Mouse (Mus musculus): ENCODE data around the gene Focad. TPM values are rescaled to one million over a fixed set of nuclear protein-coding genes. Genes with fewer than 3 reads are reported as not detected.

Gene Focad
- total and polyA plus RNA-seq, 2 experiments from 2014 or later = 5.0 to 13.2 TPM

- H3K9ac ChIP-seq (replicated peaks; ENCODE audit: low read depth, low read length) = no peak overlapping the region
Measured at GRCm38 (mm10) chr4:88338130-88338529, 243.7 kb downstream of the Focad start.

GRCm38 (mm10) chr4:88344468-88344867 lies 250.0 kb downstream of the Focad start:
- Histone ChIP-seq H3K27me3 (ENCODE audit: control insufficient read depth, insufficient read depth, low read length) (no peaks in the 10 kb centered on the region), H3K4me2 (ENCODE audit: low read depth, low read length) (no peak overlapping the region), H3K9me3 (replicated peaks; ENCODE audit: control insufficient read depth, low read length) (no peaks in the 10 kb centered on the region), H3K4me1 (ENCODE audit: control insufficient read depth, insufficient read depth) (no peaks in the 10 kb centered on the region), H3K4me3 (ENCODE audit: low read depth, low read length) (no peak overlapping the region), H3K9ac (replicated peaks; ENCODE audit: low read depth, low read length) (no peak overlapping the region), H3K27ac (ENCODE audit: low read depth) (no peak overlapping the region), H3K36me3 (replicated peaks; ENCODE audit: control insufficient read depth, insufficient read depth, low read length) (no peaks in the 10 kb centered on the region)
- WGBS = 87% methylated on average over 11 of the region's 11 CpGs
- no peak for DNase-seq (ENCODE audit: low spot score)
- no peak for ATAC-seq (ENCODE audit: insufficient read depth, low read depth)
- TF ChIP-seq EP300 (IDR thresholded peaks at IDR 0.05; ENCODE audit: low read depth) (no peak), CTCF (IDR thresholded peaks at IDR 0.05; ENCODE audit: low read depth) (no peak)

More at GRCm38 (mm10) chr4:88338130-88338529, 243.7 kb downstream of the Focad start:
- no peak overlapping the region for H3K4me2 ChIP-seq (ENCODE audit: low read depth, low read length)
- ATAC-seq (ENCODE audit: insufficient read depth, low read depth) (no peak), DNase-seq (ENCODE audit: low spot score) (no peak)
- H3K4me3 ChIP-seq (ENCODE audit: low read depth, low read length) = no peak overlapping the region
- WGBS = 78% methylated on average over 5 of the region's 5 CpGs
- TF ChIP-seq CTCF (IDR thresholded peaks at IDR 0.05; ENCODE audit: low read depth) (no peak), EP300 (IDR thresholded peaks at IDR 0.05; ENCODE audit: low read depth) (no peak)
- H3K36me3 ChIP-seq (replicated peaks; ENCODE audit: control insufficient read depth, insufficient read depth, low read length) = no peaks in the 10 kb centered on the region
- H3K27ac ChIP-seq (ENCODE audit: low read depth) = no peak overlapping the region
- H3K4me1 ChIP-seq (ENCODE audit: control insufficient read depth, insufficient read depth) = no peaks in the 10 kb centered on the region
- H3K9me3 ChIP-seq (replicated peaks; ENCODE audit: control insufficient read depth, low read length) = no peaks in the 10 kb centered on the region
- no peaks in the 10 kb centered on the region for H3K27me3 ChIP-seq (ENCODE audit: control insufficient read depth, insufficient read depth, low read length)

GRCm38 (mm10) chr4:88345065-88345464 lies 250.6 kb downstream of the Focad start:
- H3K4me1 ChIP-seq (ENCODE audit: control insufficient read depth, insufficient read depth) = no peaks in the 10 kb centered on the region
- no peak for DNase-seq (ENCODE audit: low spot score)
- H3K4me2 ChIP-seq (ENCODE audit: low read depth, low read length) = no peak overlapping the region
- H3K27me3 ChIP-seq (ENCODE audit: control insufficient read depth, insufficient read depth, low read length) = no peaks in the 10 kb centered on the region
- H3K9ac ChIP-seq (replicated peaks; ENCODE audit: low read depth, low read length) = no peak overlapping the region
- no peak overlapping the region for H3K4me3 ChIP-seq (ENCODE audit: low read depth, low read length)
- TF ChIP-seq CTCF (IDR thresholded peaks at IDR 0.05; ENCODE audit: low read depth) (no peak), EP300 (IDR thresholded peaks at IDR 0.05; ENCODE audit: low read depth) (no peak)
- ATAC-seq (ENCODE audit: insufficient read depth, low read depth) = no peak
- H3K27ac ChIP-seq (ENCODE audit: low read depth) = no peak overlapping the region
- WGBS = 74% methylated on average over 4 of the region's 4 CpGs
- no peaks in the 10 kb centered on the region for H3K9me3 ChIP-seq (replicated peaks; ENCODE audit: control insufficient read depth, low read length)
- H3K36me3 ChIP-seq (replicated peaks; ENCODE audit: control insufficient read depth, insufficient read depth, low read length) = no peaks in the 10 kb centered on the region

- Histone ChIP-seq H3K9ac (replicated peaks; ENCODE audit: low read depth, low read length) (no peak overlapping the region), H3K27me3 (ENCODE audit: control insufficient read depth, insufficient read depth, low read length) (no peaks in the 10 kb centered on the region), H3K4me2 (ENCODE audit: low read depth, low read length) (no peak overlapping the region), H3K9me3 (replicated peaks; ENCODE audit: control insufficient read depth, low read length) (no peaks in the 10 kb centered on the region), H3K4me3 (ENCODE audit: low read depth, low read length) (no peak overlapping the region), H3K27ac (ENCODE audit: low read depth) (no peak overlapping the region), H3K36me3 (replicated peaks; ENCODE audit: control insufficient read depth, insufficient read depth, low read length) (no peaks in the 10 kb centered on the region), H3K4me1 (ENCODE audit: control insufficient read depth, insufficient read depth) (no peaks in the 10 kb centered on the region)
- no peak for DNase-seq (ENCODE audit: low spot score)
- no peak for TF ChIP-seq CTCF (IDR thresholded peaks at IDR 0.05; ENCODE audit: low read depth)
- no peak for TF ChIP-seq EP300 (IDR thresholded peaks at IDR 0.05; ENCODE audit: low read depth)
- 76% methylated on average over 8 of the region's 8 CpGs for WGBS
- no peak for ATAC-seq (ENCODE audit: insufficient read depth, low read depth)
Measured at GRCm38 (mm10) chr4:88345938-88346337, 251.5 kb downstream of the Focad start.

DNA sequence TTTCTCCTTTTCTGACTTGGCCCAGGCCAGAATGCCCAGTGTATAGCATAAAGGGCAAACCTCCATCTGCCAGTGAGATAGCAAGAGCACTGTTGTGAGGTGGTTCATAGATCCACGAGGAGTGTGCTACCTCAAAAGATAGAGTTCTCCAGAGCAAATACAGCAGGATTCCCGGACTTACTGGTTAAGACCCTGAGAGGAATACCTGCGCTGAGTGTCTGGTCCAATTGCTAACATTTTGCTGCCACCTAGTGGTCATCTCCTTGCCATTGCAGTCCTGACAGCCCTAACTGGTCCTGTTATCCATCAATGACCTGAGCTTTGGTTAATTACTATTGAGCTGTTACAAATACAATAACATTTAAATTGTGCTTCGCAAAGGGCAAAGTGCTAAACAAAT lies 256.5 kb downstream of the Focad start:
- Histone ChIP-seq H3K4me1 (ENCODE audit: control insufficient read depth, insufficient read depth) (no peaks in the 10 kb centered on the region), H3K27ac (ENCODE audit: low read depth) (no peak overlapping the region), H3K9ac (replicated peaks; ENCODE audit: low read depth, low read length) (no peak overlapping the region), H3K9me3 (replicated peaks; ENCODE audit: control insufficient read depth, low read length) (no peaks in the 10 kb centered on the region), H3K4me3 (ENCODE audit: low read depth, low read length) (no peak overlapping the region), H3K4me2 (ENCODE audit: low read depth, low read length) (no peak overlapping the region), H3K27me3 (ENCODE audit: control insufficient read depth, insufficient read depth, low read length) (no peaks in the 10 kb centered on the region), H3K36me3 (replicated peaks; ENCODE audit: control insufficient read depth, insufficient read depth, low read length) (no peaks in the 10 kb centered on the region)
- 4% methylated on average over 4 of the region's 4 CpGs for WGBS
- TF ChIP-seq EP300 (IDR thresholded peaks at IDR 0.05; ENCODE audit: low read depth) (no peak), CTCF (IDR thresholded peaks at IDR 0.05; ENCODE audit: low read depth) (peak; percentile 97)
- DNase-seq (ENCODE audit: low spot score) (peak; percentile 80), ATAC-seq (ENCODE audit: insufficient read depth, low read depth) (peak; percentile 51; the same call in 1 of the 2 replicates)

GRCm38 (mm10) chr4:88356652-88357051 lies 262.2 kb downstream of the Focad start:
- Histone ChIP-seq H3K9me3 (replicated peaks; ENCODE audit: control insufficient read depth, low read length) (no peaks in the 10 kb centered on the region), H3K27me3 (ENCODE audit: control insufficient read depth, insufficient read depth, low read length) (no peaks in the 10 kb centered on the region), H3K4me1 (ENCODE audit: control insufficient read depth, insufficient read depth) (no peaks in the 10 kb centered on the region), H3K4me2 (ENCODE audit: low read depth, low read length) (no peak overlapping the region), H3K4me3 (ENCODE audit: low read depth, low read length) (no peak overlapping the region), H3K36me3 (replicated peaks; ENCODE audit: control insufficient read depth, insufficient read depth, low read length) (no peaks in the 10 kb centered on the region), H3K9ac (replicated peaks; ENCODE audit: low read depth, low read length) (no peak overlapping the region), H3K27ac (ENCODE audit: low read depth) (no peak overlapping the region)
- 56% methylated on average over 2 of the region's 2 CpGs for WGBS
- DNase-seq (ENCODE audit: low spot score) = no peak
- TF ChIP-seq CTCF (IDR thresholded peaks at IDR 0.05; ENCODE audit: low read depth) (peak; percentile 41), EP300 (IDR thresholded peaks at IDR 0.05; ENCODE audit: low read depth) (no peak)
- no peak for ATAC-seq (ENCODE audit: insufficient read depth, low read depth)
